Mouse (Mus musculus) embryo, embryonic 10.5 days (tissue): ENCODE measurements around the gene Chid1.

ENCODE experiments used
- DNase-seq: peaks from one replicate; pipeline ENCODE4 v3.0.0-alpha.2; 2015; ENCODE audit warnings: low spot score

The Chid1 gene

DNA sequence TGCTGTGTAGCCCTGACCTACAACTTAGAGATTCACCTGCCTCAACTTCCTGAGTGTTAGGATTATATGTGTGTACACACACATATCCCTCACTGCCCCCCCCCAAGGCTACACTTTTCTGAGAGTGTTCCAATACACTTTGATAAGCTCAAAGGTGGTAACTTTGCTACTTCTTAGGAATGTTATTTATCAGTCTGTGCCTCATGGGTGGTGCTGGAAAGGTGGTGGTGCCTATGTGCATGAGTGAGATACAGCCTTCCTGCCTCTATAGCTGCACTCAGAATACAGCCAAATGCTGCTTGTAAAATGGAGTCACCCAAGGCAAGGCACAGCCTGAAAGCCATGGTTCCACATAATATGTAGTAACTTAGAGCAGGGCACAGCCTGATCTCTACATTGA lies 19.3 kb upstream of the Chid1 start:
- DNase-seq = no peak

DNA sequence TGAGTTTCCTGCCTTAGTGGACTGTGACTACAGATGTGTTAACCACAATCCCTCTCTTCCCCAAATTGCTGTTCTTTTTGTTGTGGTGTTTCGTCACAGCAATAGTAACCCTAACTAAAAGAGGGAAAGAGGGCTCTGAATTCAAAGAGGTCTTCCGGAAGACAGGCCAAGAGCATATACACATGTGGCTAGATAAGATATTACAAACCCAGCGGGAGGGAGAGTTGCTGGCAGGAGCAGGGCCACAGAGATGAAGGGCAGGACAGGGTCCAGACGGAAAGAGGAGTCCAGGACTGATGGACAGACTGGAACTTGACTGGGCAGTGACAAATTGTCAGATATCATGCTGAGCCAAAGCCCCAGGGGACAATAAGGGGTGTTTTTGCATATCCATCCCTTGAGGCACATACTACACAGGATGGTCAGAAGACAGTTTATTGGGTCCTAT lies 18.7 kb upstream of the Chid1 start:
- no peak for DNase-seq

DNA sequence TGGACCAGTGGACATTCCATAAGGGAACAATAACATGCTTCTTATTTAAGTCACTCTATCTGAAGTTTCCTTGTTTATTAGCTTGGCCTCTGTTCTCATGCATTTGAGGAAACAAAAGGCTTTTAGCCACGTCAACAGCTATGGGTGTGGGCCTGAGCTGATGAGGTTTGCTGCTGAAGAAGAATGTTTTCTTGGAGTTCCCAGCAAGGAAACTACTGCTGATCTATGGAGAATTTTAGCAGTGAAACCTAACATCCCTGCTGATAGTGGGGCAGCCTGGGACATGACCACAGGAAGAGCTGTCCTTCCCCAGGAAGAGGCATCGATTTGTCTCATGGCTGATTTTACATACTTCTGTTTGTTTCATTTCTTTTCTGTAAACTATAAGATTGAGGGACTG lies 10.8 kb upstream of the Chid1 start:
- no peak for DNase-seq

DNA sequence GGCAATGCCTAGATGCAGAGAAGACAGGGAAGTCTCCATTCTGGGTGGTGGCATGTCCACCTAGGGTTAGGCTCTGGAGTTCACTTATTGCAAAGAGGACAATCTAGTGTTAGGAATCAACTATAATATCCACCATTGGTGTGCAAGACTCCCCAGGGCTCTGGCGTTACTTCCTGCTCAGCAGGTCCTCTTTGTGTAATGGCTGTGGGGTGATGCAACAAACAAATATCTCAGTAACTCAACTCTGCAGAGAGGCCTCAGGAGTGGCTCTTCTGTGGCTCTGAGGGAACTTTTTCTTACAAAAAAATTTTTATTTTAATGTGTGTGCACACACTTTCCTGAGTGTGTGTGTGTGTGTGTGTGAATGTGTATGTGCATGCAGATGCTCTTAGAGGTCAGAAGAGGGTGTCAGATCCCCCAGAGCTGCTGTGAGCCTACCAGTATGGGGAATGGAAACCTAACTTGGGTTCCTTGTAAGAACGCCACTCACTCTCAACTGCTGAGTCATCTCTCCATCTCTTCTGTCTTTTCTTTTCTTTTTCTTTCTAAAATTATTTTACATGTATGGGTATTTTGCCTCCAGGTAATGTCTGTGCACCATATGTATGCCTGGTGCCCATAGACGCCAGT lies 9.9 kb upstream of the Chid1 start:
- DNase-seq = no peak

DNA sequence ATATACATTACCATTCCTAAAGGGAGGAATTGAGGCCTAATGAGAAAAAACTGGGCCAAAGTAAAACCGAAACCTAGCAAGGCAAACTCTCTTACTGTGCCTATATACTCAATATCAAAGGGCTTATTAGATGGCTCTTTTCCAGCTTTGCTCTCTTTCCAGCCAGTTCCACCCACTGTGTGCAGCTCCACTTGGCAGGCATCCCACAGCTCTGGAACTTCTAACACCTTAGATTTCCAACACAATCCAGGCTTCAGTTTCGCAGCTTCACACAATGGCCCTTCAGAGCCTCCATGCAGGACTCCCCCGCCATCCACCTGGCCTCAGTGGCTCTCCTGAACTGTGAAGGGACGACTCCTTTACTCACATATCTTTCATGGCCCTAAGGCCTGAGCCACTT lies 5.0 kb upstream of the Chid1 start:
- DNase-seq = no peak

DNA sequence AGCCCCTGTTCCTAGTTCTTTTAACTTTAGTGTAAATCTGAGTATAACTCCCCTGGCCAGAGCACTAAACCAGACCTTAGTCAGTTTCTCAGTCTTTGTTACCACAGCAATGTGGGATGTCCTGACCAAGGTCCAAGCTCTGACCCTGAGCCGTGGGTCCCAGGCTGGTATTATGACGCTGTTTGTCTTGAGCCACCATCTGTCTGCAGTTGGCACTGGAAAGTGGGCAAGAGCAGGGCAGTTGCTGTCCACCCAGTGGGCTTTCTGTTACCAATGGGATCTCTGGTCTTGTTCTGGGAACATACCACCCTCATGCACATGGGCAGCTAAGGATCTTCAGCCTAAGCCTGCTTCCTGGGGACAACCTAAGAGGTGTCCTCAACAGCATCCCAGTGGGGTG lies 2.9 kb upstream of the Chid1 start:
- DNase-seq = no peak

DNA sequence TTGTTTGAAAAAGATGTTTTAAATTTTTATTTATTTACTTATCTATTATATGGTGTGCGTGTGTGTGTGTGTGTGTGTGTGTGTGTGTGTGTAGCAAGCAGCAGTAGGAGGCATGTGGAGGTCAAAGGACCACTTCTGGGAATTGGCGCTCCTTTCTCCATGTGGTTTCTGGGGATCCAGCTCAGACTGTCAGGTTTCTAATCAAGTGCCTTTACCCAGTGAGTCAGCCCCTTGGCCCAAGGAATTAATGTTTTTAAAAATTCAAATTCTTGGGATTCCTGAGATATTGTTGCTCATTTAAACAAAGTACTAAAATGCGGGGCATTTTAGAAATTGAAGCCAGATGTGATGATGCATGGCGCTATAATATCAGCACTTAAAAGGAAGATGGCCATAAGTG lies 2.0 kb upstream of the Chid1 start:
- DNase-seq = no peak

DNA sequence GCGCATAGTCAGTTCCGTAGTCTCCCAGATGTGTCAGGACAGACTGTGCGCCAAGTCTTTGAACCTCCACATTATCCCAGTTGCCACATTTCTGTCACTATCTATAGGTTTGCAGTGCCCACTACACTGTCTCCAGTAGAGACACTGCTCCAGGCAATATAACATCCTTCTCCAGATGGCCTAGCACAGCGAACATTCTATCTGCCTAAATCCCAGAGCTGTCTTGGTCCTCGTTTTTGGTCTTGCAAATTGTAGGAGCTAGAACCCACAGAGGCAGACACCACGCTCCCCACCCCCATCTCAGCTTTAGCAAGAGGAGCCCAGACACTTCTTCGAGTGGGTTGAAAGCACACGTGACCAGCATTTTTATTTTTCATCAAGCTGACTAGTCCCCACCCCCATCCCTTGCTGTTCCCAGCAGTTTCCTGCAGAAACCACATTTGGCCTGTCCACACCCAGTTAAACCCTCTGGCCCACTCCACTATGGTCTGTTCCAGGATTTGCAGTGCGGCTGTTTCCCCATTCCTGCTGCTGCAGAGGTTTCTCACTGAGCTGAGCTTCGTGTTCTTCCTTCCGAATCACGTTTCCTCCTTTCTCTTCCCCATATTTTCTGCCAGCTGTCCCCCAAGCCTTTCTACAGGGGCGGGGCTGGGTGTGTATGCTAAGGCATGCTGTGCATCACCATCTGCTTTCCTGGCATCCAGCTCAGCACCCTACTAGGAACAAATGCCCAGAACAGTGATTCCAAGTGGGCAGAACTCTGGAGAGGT lies 840 bp upstream of the Chid1 start:
- peak; percentile 7 for DNase-seq

DNA sequence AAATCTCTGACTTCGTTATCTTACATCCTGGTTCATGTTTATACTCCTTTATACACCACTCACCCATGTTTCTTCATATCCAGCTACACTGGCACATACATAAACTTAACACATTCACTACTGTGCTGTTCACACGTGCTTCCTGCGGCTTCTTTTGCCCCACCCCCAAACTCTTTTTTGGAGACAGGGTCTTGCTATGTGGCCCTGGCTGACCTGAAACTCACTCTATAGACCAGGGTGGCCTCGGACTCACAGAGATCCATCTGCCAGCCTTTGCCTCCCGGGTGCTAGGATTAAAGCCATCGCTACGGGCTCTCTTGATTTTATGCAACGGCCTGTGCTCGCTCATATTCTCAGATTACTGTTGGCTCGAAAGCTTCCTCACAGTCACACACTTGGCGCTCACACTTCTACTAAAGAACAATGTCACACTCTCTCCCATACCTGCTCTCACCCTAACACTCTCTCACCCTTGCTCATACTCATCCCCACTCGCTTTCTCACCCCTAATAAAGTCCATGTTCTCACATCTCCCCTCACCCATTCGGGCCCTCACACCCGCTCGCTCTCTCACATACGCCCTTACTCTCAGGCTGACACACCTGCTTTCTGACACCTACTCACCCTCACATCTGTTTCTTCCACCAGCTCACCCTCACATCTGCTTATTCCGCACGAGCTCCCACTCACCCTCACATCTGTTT lies 653 bp downstream of the Chid1 start:
- peak; percentile 8 for DNase-seq

DNA sequence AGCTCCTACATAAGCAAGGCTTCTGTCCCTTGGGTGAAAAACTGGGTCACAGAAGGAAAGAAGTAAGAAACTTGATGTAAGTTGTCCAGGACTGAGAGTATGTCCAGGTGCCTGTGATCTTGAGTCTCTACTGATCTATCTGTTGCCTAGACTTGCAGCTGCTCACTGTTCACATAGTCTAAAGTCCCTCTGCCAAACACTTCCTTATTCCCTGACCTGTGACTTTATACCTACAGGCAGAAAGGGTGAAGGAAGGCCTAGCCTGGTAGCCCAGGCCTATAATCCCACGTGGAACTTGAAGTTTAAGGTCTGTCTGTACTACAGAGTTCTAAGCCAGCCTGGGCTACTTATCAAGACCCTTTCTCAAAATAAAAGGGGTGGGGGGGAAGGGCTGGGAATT lies 4.1 kb downstream of the Chid1 start:
- no peak for DNase-seq

DNA sequence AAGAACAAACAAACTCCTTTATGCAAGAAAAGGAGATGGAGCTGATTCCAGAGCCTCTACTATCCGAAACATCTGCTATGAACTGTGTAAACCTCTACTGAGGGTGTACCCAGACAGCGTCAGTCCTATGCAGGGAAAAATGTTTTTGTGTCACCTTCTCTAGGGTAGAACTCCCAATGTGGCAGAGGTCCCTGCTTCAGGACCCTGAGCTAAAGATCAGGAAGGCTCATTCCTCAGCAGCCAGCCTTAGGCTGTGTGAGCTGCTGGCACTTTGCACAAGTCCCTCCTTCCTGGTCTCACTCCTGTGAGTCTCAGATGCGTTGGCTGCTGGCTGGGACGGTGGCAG lies 14.1 kb downstream of the Chid1 start:
- DNase-seq = no peak

DNA sequence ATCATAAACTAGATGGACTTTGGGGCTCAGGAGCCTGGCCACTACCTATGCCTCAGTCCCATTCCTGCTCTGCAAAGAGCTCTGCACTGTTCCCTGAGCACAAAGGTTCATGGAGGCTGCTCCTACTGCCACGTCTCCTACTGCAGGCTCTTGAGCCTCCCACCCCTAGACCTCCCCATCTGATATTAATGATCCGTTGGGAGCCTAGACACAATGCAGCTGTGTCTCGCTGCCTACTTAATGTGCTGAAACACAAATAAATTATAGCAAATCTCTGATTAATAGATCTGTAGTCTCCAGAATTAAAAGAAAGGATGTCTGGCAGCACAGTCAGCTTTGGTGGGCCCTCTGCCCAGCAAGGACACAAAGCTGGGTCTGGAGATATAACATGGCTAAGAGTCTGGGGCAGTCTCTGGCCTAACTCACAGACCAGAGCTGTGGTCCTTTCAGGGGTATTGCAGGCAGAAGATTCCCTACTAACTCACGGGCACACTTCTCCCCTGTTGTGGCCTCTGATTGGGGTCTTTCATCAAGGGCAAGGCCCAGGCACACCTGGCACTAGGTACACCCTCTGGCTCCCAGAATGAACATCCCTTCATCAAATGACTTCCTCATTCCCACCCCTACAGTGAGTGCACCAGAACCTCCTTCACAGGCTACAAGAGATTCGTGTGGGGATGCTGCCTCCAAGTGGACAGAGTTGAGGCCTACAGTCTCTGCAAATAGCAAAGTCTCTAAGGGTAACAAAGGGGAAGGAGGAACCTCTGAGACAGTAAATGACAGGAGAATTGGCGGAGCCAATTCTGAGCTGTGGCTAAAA lies 14.7 kb downstream of the Chid1 start:
- peak; percentile 86 for DNase-seq

DNA sequence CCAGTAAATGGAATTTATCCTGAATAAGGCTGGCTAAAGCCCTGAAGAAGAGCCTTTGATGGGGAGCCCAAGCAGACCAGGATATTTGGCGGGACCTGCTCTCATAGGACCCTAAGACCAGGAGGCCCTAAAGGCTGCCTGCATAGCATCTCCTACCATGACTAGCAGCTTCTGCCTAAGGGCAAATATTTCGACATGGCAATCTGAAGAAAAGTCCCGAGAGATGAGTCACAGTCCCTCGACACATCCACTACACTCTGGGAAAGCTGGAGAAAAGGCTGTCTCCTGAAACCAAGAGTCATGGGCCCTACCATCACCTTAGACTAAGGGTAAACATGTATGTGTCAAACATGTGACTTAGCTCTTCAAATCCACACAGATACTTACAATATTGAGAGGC lies 15.4 kb downstream of the Chid1 start:
- DNase-seq = no peak

DNA sequence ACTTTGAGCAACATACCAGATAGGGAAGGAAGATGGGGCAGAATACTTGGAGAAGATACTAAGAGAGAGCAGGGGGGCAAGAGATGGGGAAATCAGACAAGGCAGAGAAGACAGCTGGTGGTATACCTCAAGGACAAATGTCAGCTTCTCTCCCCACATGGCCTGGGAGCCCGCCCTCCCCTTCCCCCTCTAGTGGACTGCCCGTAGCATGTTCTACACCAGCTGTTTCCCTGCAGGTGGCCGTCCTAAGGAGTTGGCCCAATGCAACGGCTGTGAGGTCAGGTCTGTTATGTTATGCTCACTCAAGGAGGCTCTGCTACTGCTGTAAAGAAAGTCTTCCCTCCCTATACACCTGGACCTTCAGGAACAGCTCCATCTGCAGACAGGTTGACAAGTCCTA lies 16.6 kb downstream of the Chid1 start:
- no peak for DNase-seq

DNA sequence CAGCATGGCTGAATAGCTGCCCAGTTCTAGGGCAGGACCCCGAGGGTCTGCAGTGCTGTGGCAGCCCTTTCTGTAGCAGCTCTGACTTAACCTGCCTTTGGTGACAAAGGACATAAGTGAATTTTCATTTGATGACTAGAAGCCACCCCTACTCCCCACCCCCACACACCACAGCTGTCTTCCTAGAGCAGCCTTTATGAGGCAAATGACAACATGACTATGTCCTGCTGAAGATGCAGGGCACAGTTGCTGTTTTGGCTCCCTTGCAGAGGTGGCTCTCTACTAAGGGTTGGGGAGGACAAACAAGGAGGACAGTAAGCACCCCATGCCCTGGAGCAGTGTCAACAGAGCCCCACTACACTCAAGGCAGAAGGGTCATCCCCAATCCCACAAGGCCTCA lies 19.9 kb downstream of the Chid1 start:
- no peak for DNase-seq

DNA sequence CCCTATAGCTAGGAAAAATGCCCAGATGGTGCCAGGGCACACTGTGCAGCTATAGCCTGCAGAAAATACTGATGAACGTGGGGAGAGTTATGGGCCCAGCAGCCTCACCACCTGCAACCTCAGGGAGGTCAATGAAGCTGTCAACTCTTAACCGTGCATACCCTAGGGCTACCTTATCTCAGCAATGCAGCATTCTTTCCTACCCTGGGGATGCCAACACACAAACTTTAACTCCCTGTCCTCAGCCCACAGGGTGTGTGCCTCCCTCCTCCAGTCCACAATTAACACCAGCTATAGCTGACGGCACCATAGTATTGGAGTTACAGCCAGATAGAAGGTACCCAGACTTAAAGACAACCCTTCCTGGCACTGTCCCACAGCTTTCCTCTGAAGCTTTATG lies 20.7 kb downstream of the Chid1 start:
- DNase-seq = no peak

DNA sequence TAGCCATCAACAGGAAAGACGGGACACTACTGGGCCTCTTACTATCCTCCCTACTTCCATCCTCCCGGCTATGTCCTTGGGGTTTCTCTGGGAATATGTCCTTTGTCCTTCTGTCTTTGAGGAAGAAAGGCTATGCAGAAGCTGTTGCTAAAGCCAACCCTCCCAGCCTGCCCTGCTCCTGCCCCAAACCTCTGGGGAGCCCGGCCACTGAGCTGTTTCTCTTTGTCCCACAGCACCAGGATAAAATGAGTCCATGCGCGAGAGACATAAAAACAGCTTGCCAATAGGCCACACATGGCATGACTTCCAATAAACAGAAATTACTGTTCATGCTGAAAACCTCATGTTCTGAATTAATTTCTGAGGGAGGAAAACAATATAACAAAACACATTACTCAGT lies 21.4 kb downstream of the Chid1 start:
- no peak for DNase-seq

DNA sequence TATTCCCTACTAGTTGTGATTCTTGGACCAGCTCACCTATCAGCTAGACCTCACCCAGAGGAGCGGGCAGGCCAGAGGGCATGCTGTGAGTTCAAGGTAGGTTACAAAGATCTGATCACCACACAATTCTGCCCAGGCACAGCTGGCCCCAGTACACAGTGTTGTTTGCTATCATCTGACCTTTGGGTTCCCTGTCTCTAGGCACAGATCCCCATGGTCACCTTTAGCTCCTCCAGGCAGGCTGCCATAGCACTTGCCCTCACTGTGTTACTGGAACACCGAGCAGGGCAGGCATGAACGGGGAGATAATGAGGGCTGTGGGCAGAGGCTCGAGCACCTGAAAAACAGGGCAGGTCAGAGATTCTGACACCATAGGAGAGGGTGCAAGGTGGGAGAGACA lies 22.0 kb downstream of the Chid1 start:
- DNase-seq = no peak

DNA sequence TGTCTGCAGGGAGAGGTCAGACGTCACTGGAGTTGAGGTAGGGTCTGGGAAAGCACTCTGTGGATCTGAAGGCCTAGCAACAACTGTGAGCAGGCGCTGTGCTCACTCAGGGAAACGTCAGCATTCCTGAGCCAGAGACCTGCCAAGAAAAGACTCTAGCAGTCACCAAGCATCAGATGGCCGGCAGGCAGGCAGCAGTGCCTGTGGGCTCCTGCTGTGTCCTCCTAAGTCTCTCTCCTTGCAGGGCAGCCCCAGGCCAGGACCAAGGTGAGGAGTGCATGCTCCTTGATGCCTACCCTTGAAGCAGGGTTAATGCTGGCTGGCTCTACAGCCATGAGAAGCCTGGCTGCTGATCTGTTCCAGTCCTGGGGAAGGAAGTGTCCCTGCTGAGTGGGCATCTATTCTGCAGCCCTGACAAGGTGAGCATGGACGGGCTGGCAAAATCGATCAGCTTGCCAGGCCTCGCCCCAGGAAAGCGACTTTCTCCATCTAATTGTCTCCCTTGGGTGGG lies 28.9 kb downstream of the Chid1 start:
- no peak for DNase-seq

DNA sequence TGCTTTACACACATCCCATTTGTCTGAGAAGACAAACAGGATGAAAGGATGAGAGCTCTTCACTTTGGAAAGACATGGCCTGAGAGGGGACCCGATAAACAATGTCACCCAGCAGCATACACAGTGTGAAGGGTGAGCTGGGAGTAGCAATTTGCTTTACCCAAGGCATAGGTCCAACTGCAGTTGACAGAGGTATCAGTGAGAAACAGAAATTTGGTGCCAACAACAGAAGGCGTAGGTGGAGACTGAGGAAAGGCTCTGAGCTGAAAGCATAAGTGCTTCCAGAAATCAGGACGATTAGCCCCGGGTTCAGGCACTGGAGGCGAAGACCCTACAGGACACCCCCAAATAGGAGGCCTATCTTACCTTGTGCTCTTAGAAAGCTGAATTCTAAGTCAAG lies 29.5 kb downstream of the Chid1 start:
- DNase-seq = no peak

DNA sequence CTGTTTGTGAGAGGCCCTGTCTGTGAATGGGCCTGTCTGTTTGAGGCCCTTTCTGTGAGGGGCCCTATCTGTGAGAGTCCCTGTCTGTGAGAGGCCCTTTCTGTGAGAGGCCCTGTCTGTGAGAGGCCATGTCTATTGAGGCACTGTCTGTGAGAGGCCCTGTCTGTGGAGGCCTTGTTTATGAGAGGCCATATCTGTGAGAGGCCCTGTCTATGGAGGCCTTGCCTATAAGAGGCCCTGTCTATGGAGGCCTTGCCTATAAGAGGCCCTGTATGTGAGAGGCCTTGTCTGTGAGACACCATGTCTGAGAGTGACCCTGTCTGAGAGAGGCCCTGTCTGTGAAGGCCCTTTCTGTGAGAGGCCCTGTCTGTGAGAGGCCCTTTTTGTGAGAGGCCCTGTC lies 31.5 kb downstream of the Chid1 start:
- no peak for DNase-seq

DNA sequence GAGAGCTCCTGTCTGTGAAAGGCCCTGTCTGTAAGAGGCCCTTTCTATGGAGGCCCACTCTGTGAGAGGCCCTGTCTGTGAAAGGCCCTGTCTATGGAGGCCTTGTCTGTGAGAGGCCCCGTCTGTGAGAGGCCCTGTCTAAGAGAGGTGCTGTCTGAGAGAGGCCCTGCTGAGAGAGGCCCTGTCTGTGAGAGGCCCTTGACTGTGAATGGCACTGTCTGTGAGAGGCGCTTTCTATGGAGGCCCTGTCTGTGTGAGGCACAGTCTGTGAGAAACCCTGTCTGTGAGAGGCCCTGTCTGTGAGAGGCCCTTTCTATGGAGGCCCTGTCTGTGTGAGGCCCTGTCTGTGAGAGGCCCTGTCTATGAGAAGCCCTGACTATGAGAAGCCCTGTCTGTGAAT lies 33.4 kb downstream of the Chid1 start:
- DNase-seq = no peak

DNA sequence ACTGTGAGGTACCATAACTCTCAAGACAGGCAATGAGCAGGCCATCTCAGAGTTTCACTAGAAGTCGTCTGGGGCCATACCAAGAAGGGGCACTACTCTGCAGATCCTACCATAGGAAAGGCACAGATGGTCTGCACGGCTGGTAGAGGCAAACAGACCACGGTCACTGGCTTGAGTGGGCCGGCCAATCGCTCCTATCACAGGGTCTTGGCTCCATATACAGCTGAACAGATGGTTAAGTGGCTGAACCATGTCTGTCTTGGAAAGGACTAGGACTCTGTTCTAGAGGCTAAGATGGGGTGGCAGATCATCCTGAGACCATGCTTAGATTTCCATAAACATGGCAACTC lies 37.1 kb downstream of the Chid1 start:
- DNase-seq = no peak
